Mouse (Mus musculus): ENCODE data around the gene Mpeg1.

- TF ChIP-seq EP300 (IDR thresholded peaks at IDR 0.05; ENCODE audit: insufficient read depth, low read depth, low read length) (no peak), CTCF (IDR thresholded peaks at IDR 0.05; ENCODE audit: low read depth, low read length) (no peak)
Measured at GRCm38 (mm10) chr19:12473201-12473641, 12.6 kb downstream of the Mpeg1 start.
